Mouse (Mus musculus): ENCODE results near the gene Rcan2. TPM values are rescaled to one million over a fixed set of nuclear protein-coding genes. Genes with fewer than 3 reads are reported as not detected.

The Rcan2 gene
- total and polyA plus RNA-seq, 2 experiments from 2014 or later: 50.0 to 69.8 TPM

GRCm38 (mm10) chr17:44011917-44012316, 210.8 kb downstream of the Rcan2 start:
- H3K9me3 ChIP-seq (ENCODE audit: low read length): no peaks in the 10 kb centered on the region
- WGBS: 72% methylated on average over 4 of the region's 4 CpGs
- DNase-seq: no peak
- no peak overlapping the region for H3K4me2 ChIP-seq (ENCODE audit: low read depth)
- ATAC-seq: no peak
- no peaks in the 10 kb centered on the region for H3K36me3 ChIP-seq (ENCODE audit: insufficient read depth)
- H3K9ac ChIP-seq: no peak overlapping the region
- no peak overlapping the region for H3K27ac ChIP-seq (ENCODE audit: low read depth, low read length)
- H3K4me3 ChIP-seq (ENCODE audit: low read depth, low read length): no peak overlapping the region
- H3K27me3 ChIP-seq (ENCODE audit: insufficient read depth, low read length): no peaks in the 10 kb centered on the region
- no peak for TF ChIP-seq CTCF (IDR thresholded peaks at IDR 0.05; ENCODE audit: low read depth)
- H3K4me1 ChIP-seq (ENCODE audit: insufficient read depth): no peaks in the 10 kb centered on the region

GRCm38 (mm10) chr17:44013756-44014510, 212.8 kb downstream of the Rcan2 start:
- Histone ChIP-seq H3K36me3 (ENCODE audit: insufficient read depth) (no peaks in the 10 kb centered on the region), H3K9me3 (ENCODE audit: low read length) (no peaks in the 10 kb centered on the region), H3K27me3 (ENCODE audit: insufficient read depth, low read length) (no peaks in the 10 kb centered on the region), H3K9ac (no peak overlapping the region), H3K4me1 (ENCODE audit: insufficient read depth) (no peaks in the 10 kb centered on the region), H3K4me2 (ENCODE audit: low read depth) (no peak overlapping the region), H3K4me3 (ENCODE audit: low read depth, low read length) (no peak overlapping the region), H3K27ac (ENCODE audit: low read depth, low read length) (no peak overlapping the region)
- no peak for TF ChIP-seq CTCF (IDR thresholded peaks at IDR 0.05; ENCODE audit: low read depth)
- 67% methylated on average over 4 of the region's 4 CpGs for WGBS
- DNase-seq (no peak), ATAC-seq (no peak)

GRCm38 (mm10) chr17:44016314-44016713, 215.2 kb downstream of the Rcan2 start:
- 84% methylated on average over 5 of the region's 5 CpGs for WGBS
- no peak for ATAC-seq

GRCm38 (mm10) chr17:44020707-44021220, 219.6 kb downstream of the Rcan2 start:
- H3K27me3 ChIP-seq (ENCODE audit: insufficient read depth, low read length): no peaks in the 10 kb centered on the region
- no peak for DNase-seq
- H3K36me3 ChIP-seq (ENCODE audit: insufficient read depth): no peaks in the 10 kb centered on the region
- no peak overlapping the region for H3K4me3 ChIP-seq (ENCODE audit: low read depth, low read length)
- no peak overlapping the region for H3K4me2 ChIP-seq (ENCODE audit: low read depth)
- H3K4me1 ChIP-seq (ENCODE audit: insufficient read depth): peaks cover 6% of the 10 kb centered on the region
- no peak overlapping the region for H3K9ac ChIP-seq
- no peak for TF ChIP-seq CTCF (IDR thresholded peaks at IDR 0.05; ENCODE audit: low read depth)
- no peak overlapping the region for H3K27ac ChIP-seq (ENCODE audit: low read depth, low read length)
- H3K9me3 ChIP-seq (ENCODE audit: low read length): no peaks in the 10 kb centered on the region
- ATAC-seq: no peak
- WGBS: 78% methylated on average over 6 of the region's 6 CpGs

More at GRCm38 (mm10) chr17:44016314-44016713, 215.2 kb downstream of the Rcan2 start:
- H3K4me1 ChIP-seq (ENCODE audit: insufficient read depth): no peaks in the 10 kb centered on the region
- H3K27me3 ChIP-seq (ENCODE audit: insufficient read depth, low read length): no peaks in the 10 kb centered on the region
- no peak overlapping the region for H3K4me2 ChIP-seq (ENCODE audit: low read depth)
- no peak for TF ChIP-seq CTCF (IDR thresholded peaks at IDR 0.05; ENCODE audit: low read depth)
- no peak overlapping the region for H3K27ac ChIP-seq (ENCODE audit: low read depth, low read length)
- H3K4me3 ChIP-seq (ENCODE audit: low read depth, low read length): no peak overlapping the region
- H3K9me3 ChIP-seq (ENCODE audit: low read length): no peaks in the 10 kb centered on the region
- no peak for DNase-seq
- no peaks in the 10 kb centered on the region for H3K36me3 ChIP-seq (ENCODE audit: insufficient read depth)
- no peak overlapping the region for H3K9ac ChIP-seq

GRCm38 (mm10) chr17:44023842-44024241, 222.7 kb downstream of the Rcan2 start:
- Histone ChIP-seq H3K4me1 (ENCODE audit: insufficient read depth) (peaks cover 23% of the 10 kb centered on the region), H3K27ac (ENCODE audit: low read depth, low read length) (no peak overlapping the region), H3K36me3 (ENCODE audit: insufficient read depth) (no peaks in the 10 kb centered on the region), H3K9ac (no peak overlapping the region), H3K9me3 (ENCODE audit: low read length) (no peaks in the 10 kb centered on the region), H3K27me3 (ENCODE audit: insufficient read depth, low read length) (no peaks in the 10 kb centered on the region), H3K4me3 (ENCODE audit: low read depth, low read length) (no peak overlapping the region), H3K4me2 (ENCODE audit: low read depth) (no peak overlapping the region)
- no peak for TF ChIP-seq CTCF (IDR thresholded peaks at IDR 0.05; ENCODE audit: low read depth)
- ATAC-seq (no peak), DNase-seq (no peak)
- 56% methylated on average over 2 of the region's 2 CpGs for WGBS

GRCm38 (mm10) chr17:44025011-44025410, 223.9 kb downstream of the Rcan2 start:
- DNase-seq (no peak), ATAC-seq (no peak)
- Histone ChIP-seq H3K4me3 (ENCODE audit: low read depth, low read length) (no peak overlapping the region), H3K4me1 (ENCODE audit: insufficient read depth) (peaks cover 23% of the 10 kb centered on the region), H3K9me3 (ENCODE audit: low read length) (no peaks in the 10 kb centered on the region), H3K27me3 (ENCODE audit: insufficient read depth, low read length) (no peaks in the 10 kb centered on the region), H3K27ac (ENCODE audit: low read depth, low read length) (no peak overlapping the region), H3K9ac (no peak overlapping the region), H3K36me3 (ENCODE audit: insufficient read depth) (no peaks in the 10 kb centered on the region), H3K4me2 (ENCODE audit: low read depth) (no peak overlapping the region)
- 44% methylated on average over 2 of the region's 2 CpGs for WGBS
- TF ChIP-seq CTCF (IDR thresholded peaks at IDR 0.05; ENCODE audit: low read depth): no peak

- Histone ChIP-seq H3K27me3 (ENCODE audit: insufficient read depth, low read length) (no peaks in the 10 kb centered on the region), H3K27ac (ENCODE audit: low read depth, low read length) (peak overlapping the region; percentile 85), H3K4me3 (ENCODE audit: low read depth, low read length) (no peak overlapping the region), H3K36me3 (ENCODE audit: insufficient read depth) (no peaks in the 10 kb centered on the region), H3K4me2 (ENCODE audit: low read depth) (0 out of 2 replicates have a peak overlapping the region, but pooled peaks have one; percentile 2), H3K9ac (no peak overlapping the region), H3K9me3 (ENCODE audit: low read length) (no peaks in the 10 kb centered on the region), H3K4me1 (ENCODE audit: insufficient read depth) (peaks cover 23% of the 10 kb centered on the region)
- DNase-seq (peak; percentile 73), ATAC-seq (peak; percentile 71)
- no peak for TF ChIP-seq CTCF (IDR thresholded peaks at IDR 0.05; ENCODE audit: low read depth)
- WGBS: 5% methylated on average over 6 of the region's 6 CpGs
These were observed 224.8 kb downstream of the Rcan2 start for GRCm38 (mm10) chr17:44025935-44026334.
